Mouse (Mus musculus): Measurements from ENCODE around the gene Orc1. TPM values are rescaled to one million over a fixed set of nuclear protein-coding genes. Genes with fewer than 3 reads are reported as not detected.

Gene Orc1
- total RNA-seq, 2 experiments from 2014 or later = 0.10 TPM; not detected in 1

DNA sequence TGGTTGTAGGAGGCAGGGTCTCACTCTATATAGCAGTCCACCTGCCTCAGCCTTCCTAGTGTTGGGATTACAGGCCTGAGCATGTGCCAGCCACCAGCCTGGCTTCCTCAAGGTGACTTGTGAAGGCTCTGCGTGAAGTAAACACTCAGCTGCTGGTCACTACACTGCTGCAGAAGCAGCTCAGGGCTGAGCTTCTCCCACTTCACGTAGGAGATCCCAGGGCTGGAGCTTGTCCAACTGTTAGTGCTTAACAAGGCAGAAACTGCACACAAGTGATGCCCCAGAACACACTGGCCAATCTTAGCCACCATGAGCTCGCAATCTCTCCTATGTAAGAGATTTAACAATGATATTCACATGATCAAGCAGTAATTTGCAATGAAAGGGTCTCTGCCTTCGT, 55.5 kb downstream of the Orc1 start:
- intact Hi-C loops (cut with DNase I) = no loop called here

DNA sequence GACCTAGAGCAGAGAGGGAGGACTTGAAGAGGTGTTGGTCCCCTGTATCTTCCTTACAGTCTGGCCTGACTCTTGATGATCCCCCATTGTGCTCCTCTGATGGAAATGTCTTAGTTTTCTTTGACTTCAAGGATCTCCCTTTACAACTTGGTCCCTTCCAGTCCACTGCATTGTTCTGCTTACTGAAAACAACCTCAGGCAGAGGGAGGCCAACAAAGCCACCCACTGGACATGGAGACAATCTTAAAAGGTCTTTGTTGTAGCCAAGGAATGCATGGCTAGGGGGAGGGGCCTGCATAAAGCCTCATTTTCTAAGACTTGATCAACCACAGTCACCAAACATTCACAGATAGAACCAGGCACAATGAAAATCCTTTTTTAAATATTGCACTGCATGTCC, 55.9 kb downstream of the Orc1 start:
- no peak for DNase-seq
- intact Hi-C loops (cut with DNase I) = no loop called here

More for the DNA sequence above, 55.5 kb downstream of the Orc1 start:
- no peak for DNase-seq

DNA sequence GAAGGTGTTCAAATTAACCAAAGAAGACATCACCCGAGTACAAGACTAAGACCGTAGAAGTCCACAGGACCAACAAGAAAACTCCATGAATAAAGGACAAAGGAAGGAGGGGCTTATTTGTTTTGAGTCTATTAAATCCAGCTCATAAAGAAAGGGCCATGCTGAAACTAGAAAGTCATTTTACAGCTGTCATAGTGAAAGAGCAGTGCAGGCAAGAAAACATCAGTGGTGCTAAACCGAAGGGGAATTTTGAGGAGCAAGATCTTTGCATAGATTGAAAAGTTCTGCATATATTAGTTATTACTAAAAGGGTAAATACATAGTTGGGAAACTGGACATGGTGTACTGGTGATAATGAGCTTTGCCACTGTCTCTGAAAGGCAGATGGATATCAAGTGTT, 58.5 kb downstream of the Orc1 start:
- intact Hi-C loops (cut with DNase I) = no loop called here
- DNase-seq = no peak

DNA sequence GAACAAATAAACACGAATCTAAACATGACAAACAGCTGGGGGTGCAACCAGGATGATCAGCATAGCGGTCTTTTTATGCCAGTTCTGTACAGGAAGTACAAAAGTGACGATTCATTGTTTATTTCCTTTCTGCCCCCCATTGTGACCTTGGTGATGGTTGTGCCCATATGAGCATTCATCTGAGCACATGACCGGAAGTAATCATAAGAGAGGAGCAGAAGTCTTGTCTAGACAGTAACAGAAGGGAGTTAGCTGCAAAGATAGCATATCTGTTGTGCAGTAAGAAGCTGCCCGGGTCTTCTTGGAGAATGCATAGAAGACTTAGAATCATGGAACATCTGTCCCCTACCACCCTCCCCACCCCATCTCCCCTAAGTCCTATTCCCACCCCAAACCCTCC, 59.5 kb downstream of the Orc1 start:
- intact Hi-C loops (cut with DNase I) = no loop called here
- DNase-seq = no peak

DNA sequence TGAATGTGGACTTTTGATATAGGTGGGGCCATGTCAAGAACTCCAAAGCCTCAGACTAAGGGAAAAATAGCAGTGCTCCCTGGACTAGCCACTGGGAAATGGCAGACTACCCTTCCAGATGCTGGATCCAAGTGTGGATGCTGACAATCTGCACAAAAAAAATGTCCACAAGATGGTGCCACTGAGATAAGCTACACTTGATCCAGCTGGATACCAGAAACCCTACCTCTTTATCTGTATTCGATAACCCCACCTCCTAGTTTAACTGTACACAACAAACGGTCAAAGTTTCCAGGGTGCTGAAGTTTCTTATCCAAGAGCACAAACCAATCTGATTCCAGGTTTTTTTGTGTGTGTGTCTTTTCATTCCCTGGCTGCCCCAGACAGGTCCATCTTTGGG, 85.2 kb downstream of the Orc1 start:
- no peak for DNase-seq

More for the DNA sequence above, 85.2 kb downstream of the Orc1 start:
- intact Hi-C loops (cut with DNase I) = no loop called here

Other genes starting within 250 kb of the Orc1 start
- gene Shisal2a, start 196.1 kb upstream of the Orc1 start, total RNA-seq (2021) = not detected
- 1 to 10 TPM; 5.7 to 6.0 TPM for gene Gpx7, start 172.5 kb upstream of the Orc1 start, total RNA-seq (2021)
- gene Tut4, start 120.0 kb upstream of the Orc1 start, total RNA-seq (2021) = 10 to 100 TPM; 15.7 to 23.2 TPM
- 10 to 100 TPM in 1 of 2 experiments, 1 to 10 TPM in 1; 9.5 to 13.9 TPM for gene Prpf38a, start 87 bp upstream of the Orc1 start, total RNA-seq (2021)
- 10 to 100 TPM; 17.6 to 18.2 TPM for gene Cc2d1b, start 40.5 kb downstream of the Orc1 start, total RNA-seq (2021)
- 1 to 10 TPM in 1 of 2 experiments, under 1 TPM in 1; 0.69 to 1.1 TPM for gene 3110021N24Rik, start 140.2 kb downstream of the Orc1 start, total RNA-seq (2021)
- gene Zfyve9, start 201.4 kb downstream of the Orc1 start, total RNA-seq (2021) = 10 to 100 TPM; 45.5 to 51.0 TPM